Mouse (Mus musculus) MEL (cell line): ENCODE results near the gene Fbxw11.

Experiments used
- CHD1 ChIP-seq: IDR thresholded peaks from 2 replicates; pipeline ENCODE4 v1.6.1; 2012; ENCODE audit warnings: low read depth, mild to moderate bottlenecking, inconsistent platforms, low read length, improper control_type of control experiment
- CTCF ChIP-seq, 3 experiments: IDR thresholded peaks in 2 of 3; conservative IDR thresholded peaks in 1 of 3; 2 replicates each; pipeline ENCODE4 v1.5.1; 2011 to 2012; ENCODE audit warnings: low read length in 3 of 3, low read depth in 2 of 3, mild to moderate bottlenecking in 2 of 3, improper control_type of control experiment in 1 of 3, inconsistent platforms in 1 of 3, mixed read lengths in 1 of 3, moderate library complexity in 1 of 3; ENCODE audit not compliant: control insufficient read depth in 1 of 3, insufficient read depth in 1 of 3, poor library complexity in 1 of 3, severe bottlenecking in 1 of 3
- EP300 ChIP-seq, 2 experiments: IDR thresholded peaks; 2 replicates each; pipeline ENCODE4 v1.6.1; 2011; ENCODE audit warnings: improper control_type of control experiment in 2 of 2, low read length in 2 of 2, low read depth in 1 of 2, mild to moderate bottlenecking in 1 of 2
- KAT2A ChIP-seq: conservative IDR thresholded peaks from 2 replicates; pipeline ENCODE4 v1.6.1; 2012; ENCODE audit warnings: low read depth, low read length, improper control_type of control experiment, inconsistent platforms
- MAFK ChIP-seq: IDR thresholded peaks from 2 replicates; pipeline ENCODE4 v1.6.1; 2011; ENCODE audit warnings: low read depth, mild to moderate bottlenecking, low read length, improper control_type of control experiment, borderline replicate concordance
- MAZ ChIP-seq: IDR thresholded peaks from 2 replicates; pipeline ENCODE4 v1.6.1; 2012; ENCODE audit warnings: low read depth, mild to moderate bottlenecking, inconsistent platforms, low read length, improper control_type of control experiment
- NELFE ChIP-seq: IDR thresholded peaks from 2 replicates; pipeline ENCODE4 v1.6.1; 2011; ENCODE audit warnings: low read depth, low read length, improper control_type of control experiment
- POLR2A ChIP-seq, 2 experiments: IDR thresholded peaks; 2 replicates each; pipeline ENCODE4 v1.6.1; 2011 to 2012; ENCODE audit warnings: low read length in 2 of 2, mild to moderate bottlenecking in 2 of 2, control low read depth in 1 of 2, improper control_type of control experiment in 1 of 2, low read depth in 1 of 2, moderate library complexity in 1 of 2; ENCODE audit not compliant: control insufficient read depth in 1 of 2, insufficient read depth in 1 of 2, poor library complexity in 1 of 2
- POLR2AphosphoS2 ChIP-seq: IDR thresholded peaks from 2 replicates; pipeline ENCODE4 v1.6.1; 2011; ENCODE audit warnings: low read length, improper control_type of control experiment
- RCOR1 ChIP-seq: IDR thresholded peaks from 2 replicates; pipeline ENCODE4 v1.6.1; 2012; ENCODE audit warnings: low read depth, mild to moderate bottlenecking, inconsistent platforms, low read length, improper control_type of control experiment
- SIN3A ChIP-seq: IDR thresholded peaks from 2 replicates; pipeline ENCODE4 v1.6.1; 2012; ENCODE audit warnings: low read length, improper control_type of control experiment, inconsistent platforms
- USF1 ChIP-seq: IDR thresholded peaks from 2 replicates; pipeline ENCODE4 v1.6.1; 2014; ENCODE audit warnings: low read depth, mild to moderate bottlenecking, inconsistent platforms, low read length, improper control_type of control experiment, moderate library complexity
- ZMIZ1 ChIP-seq: IDR thresholded peaks from 2 replicates; pipeline ENCODE4 v1.6.1; 2012; ENCODE audit warnings: low read depth, mild to moderate bottlenecking, inconsistent platforms, low read length, improper control_type of control experiment, moderate library complexity

DNA sequence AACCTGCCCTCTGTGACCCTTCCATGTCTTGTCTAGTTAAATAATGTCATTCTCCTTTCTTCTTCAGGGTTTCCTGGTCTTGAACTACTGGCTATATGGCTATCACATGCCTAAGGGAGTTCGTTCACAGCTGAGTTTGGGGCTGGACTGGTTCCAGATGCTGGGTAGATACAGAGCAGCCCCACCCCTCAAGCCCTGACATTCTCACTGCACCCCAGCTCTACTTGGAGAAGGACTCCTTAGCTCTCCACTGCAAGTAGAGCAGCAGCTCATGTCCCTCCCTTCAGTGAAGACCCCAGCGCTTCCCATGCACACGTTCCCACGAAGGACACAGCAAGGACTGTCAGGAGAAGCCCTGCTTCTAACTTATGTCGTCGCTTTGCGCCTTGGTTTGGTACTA, 101.9 kb downstream of the Fbxw11 start:
- TF ChIP-seq KAT2A (no peak), CHD1 (no peak), USF1 (no peak), POLR2AphosphoS2 (no peak), SIN3A (no peak), NELFE (no peak), CTCF (IDR thresholded peaks at IDR 0.05 in 2 of 3, conservative IDR thresholded peaks at IDR 0.05 in 1 of 3; ENCODE audit: control insufficient read depth in 1 of 3, insufficient read depth in 1 of 3, low read depth in 2 of 3, low read length in 3 of 3, poor library complexity in 1 of 3, severe bottlenecking in 1 of 3) (no peak), MAFK (no peak), POLR2A (IDR thresholded peaks at IDR 0.05; ENCODE audit: control insufficient read depth in 1 of 2, insufficient read depth in 1 of 2, low read depth in 1 of 2, low read length in 2 of 2, poor library complexity in 1 of 2) (no peak), MAZ (no peak), ZMIZ1 (no peak), EP300 (IDR thresholded peaks at IDR 0.05; ENCODE audit: low read depth in 1 of 2, low read length in 2 of 2) (no peak), RCOR1 (no peak)
